Mouse (Mus musculus) embryonic facial prominence, embryonic 13.5 days (tissue): ENCODE data around the gene Trmu. TPM values are rescaled to one million over a fixed set of nuclear protein-coding genes. Genes with fewer than 3 reads are reported as not detected.
A peak's percentile ranks its signal among the peaks of the same experiment; 100 is the strongest.

Experiments used
- ATAC-seq: fragments of 200-750 bp; cut with Nextera tagmentation; 2 replicates; pipeline ENCODE4 v1.8.0; 2017; ENCODE audit warnings: low read depth; ENCODE audit not compliant: insufficient number of reproducible peaks, insufficient read depth, low FRiP score, low TSS enrichment
- H3K27ac ChIP-seq: fragments of 300-500 bp; sonication (generic); 2 replicates; pipeline ENCODE4 v1.5.1; 2015; ENCODE audit warnings: moderate library complexity, mild to moderate bottlenecking, inconsistent platforms
- H3K27me3 ChIP-seq: fragments of 300-500 bp; sonication (generic); 2 replicates; pipeline ENCODE4 v1.6.1; 2015; ENCODE audit warnings: mild to moderate bottlenecking, inconsistent platforms
- H3K36me3 ChIP-seq: fragments of 300-500 bp; sonication (generic); 2 replicates; pipeline ENCODE4 v1.6.1; 2015; ENCODE audit warnings: mild to moderate bottlenecking, inconsistent platforms
- H3K4me1 ChIP-seq: fragments of 300-500 bp; sonication (generic); 2 replicates; pipeline ENCODE4 v1.6.1; 2015; ENCODE audit warnings: inconsistent platforms
- H3K4me2 ChIP-seq: fragments of 300-500 bp; sonication (generic); 2 replicates; pipeline ENCODE4 v1.6.1; 2015; ENCODE audit warnings: moderate library complexity, mild to moderate bottlenecking, inconsistent platforms
- H3K4me3 ChIP-seq: fragments of 300-500 bp; sonication (generic); 2 replicates; pipeline ENCODE4 v1.5.1; 2015; ENCODE audit warnings: mild to moderate bottlenecking, inconsistent platforms
- H3K9ac ChIP-seq: fragments of 300-500 bp; sonication (generic); 2 replicates; pipeline ENCODE4 v1.6.1; 2015; ENCODE audit warnings: mild to moderate bottlenecking, inconsistent platforms
- H3K9me3 ChIP-seq: fragments of 300-500 bp; sonication (generic); 2 replicates; pipeline ENCODE4 v1.6.1; 2016; ENCODE audit warnings: inconsistent platforms
- WGBS: fragments of 180-500 bp; shearing (Covaris S2); methylation state at CpG from one replicate; pipeline ENCODE4 v1.1.7; 2015; ENCODE audit warnings: mixed read lengths; 5-methylcytosine and 5-hydroxymethylcytosine counted together
- polyA plus RNA-seq: library from polyadenylated mRNA; unstranded; fragments of >200 nt; fragmentation: Nextera tagmentation; extraction: Ambion mirVana; gene quantifications from 2 replicates; pipeline ENCODE4 v1.2.1, GENCODE M21; 2015

Trmu gene
- 49.4 and 52.9 TPM in 2 replicates for polyA plus RNA-seq

DNA sequence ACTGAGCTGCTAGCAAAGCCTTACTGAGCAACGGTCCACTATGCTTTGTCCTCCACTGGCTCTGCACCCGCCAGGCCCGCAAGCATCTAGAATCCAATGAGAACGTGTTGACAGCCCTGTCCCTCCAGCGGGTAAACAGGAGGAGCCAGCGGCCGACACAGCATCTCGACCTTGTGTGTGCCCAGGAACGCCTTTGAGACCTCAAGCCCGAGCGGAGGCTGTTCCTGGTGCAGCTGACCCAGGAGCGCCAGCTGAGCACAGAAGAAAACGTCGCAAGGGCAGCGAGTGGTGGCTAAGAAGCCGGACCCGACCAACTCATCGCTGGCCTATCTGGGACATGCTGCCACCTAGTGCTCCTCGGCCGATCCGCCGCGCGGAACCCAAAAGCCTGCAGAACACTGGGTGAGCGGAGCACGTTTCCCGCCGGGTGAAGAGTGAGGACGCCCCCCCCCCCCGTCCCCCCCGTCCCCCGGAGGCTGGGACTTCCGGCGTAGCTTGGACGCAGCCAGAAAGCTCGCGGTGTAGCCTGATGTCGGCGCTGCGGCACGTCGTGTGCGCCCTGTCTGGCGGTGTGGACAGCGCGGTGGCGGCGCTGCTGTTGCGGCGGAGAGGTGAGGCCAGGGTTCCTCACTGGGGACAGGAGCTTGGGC lies at the start of gene Trmu:
Gene Trmu (plus strand): TSS at position 465 of the 650 bp plus-strand sequence.
- H3K4me3 ChIP-seq, result peak within 1 kb of the TSS; percentile 80
- H3K4me1 ChIP-seq, result peaks cover 19% of the 10 kb centered on the region
- H3K36me3 ChIP-seq, result peaks cover 49% of the 10 kb centered on the region
- H3K27me3 ChIP-seq, result no peaks in the 10 kb centered on the region
- peak; percentile 86 for ATAC-seq
- H3K9me3 ChIP-seq, result no peaks in the 10 kb centered on the region
- under 1% methylated on average over 49 of the region's 50 CpGs for WGBS
- peak within 1 kb of the TSS; percentile 94 for H3K9ac ChIP-seq
- H3K4me2 ChIP-seq, result peak within 1 kb of the TSS; percentile 82
- peak within 1 kb of the TSS; percentile 85 for H3K27ac ChIP-seq

DNA sequence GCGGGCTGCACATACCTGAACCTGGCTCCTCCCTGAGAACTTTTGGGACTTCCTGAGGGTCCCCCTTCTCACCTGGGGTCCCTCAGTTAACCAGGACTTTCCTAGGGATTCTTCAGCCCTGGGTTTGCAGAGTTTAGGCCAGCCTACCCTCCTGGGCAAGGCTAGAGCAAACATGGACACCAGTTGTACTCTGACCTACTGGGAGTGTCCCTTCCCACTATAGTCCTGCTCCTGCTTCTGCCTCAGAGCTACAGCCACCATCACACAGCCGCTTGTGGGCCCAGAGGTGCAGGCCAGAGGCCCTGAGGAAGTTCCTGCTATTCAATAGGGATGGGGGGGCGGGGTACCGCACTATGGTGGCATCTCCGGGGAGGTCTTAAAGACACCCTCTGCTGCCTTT lies 49.6 kb upstream of the Trmu start:
- H3K9ac ChIP-seq, result no peak overlapping the region
- H3K4me3 ChIP-seq, result no peak overlapping the region
- no peaks in the 10 kb centered on the region for H3K27me3 ChIP-seq
- H3K27ac ChIP-seq, result no peak overlapping the region
- WGBS, result 68% methylated on average over 5 of the region's 5 CpGs
- ATAC-seq, result no peak
- H3K4me2 ChIP-seq, result no peak overlapping the region
- peaks cover 11% of the 10 kb centered on the region for H3K4me1 ChIP-seq
- H3K36me3 ChIP-seq, result no peaks in the 10 kb centered on the region
- no peaks in the 10 kb centered on the region for H3K9me3 ChIP-seq

DNA sequence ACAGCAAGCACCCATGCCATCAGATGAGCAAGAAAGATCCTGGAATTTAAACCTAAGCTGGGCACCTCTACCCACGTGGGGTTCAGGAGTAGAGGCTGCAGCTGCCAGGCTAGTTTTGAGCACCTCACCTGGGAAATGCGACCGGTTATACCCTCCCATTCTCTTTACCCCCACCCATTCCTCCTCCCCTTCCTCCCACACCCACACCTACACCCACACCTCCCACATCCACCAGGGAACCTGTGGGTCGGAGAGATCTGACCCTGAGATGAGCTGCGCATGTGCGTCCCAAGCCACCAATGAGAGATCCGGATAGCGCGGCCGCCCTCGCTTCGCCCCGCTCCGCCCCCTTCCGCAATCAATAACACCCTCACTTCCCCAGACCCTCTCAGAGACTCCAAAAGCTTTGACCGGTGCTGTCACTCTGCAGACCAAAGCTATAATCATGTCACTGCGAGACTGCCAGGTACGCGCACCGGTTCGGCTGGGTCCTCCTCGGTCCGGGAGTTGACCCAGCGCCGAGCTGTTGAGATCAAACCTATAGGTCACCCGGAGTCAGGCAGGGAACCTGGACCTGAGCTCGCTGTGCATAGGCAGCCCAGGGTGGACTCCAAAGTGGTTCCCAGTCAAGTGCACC lies 47.0 kb upstream of the Trmu start, which contains the start of gene Ttc38:
Gene Ttc38 (plus strand): TSS at position 353 of the 637 bp plus-strand sequence.
- H3K4me2 ChIP-seq, result peak within 1 kb of the TSS; percentile 83
- under 1% methylated on average over 27 of the region's 27 CpGs for WGBS
- peak within 1 kb of the TSS; percentile 44; the same call in 1 of the 2 replicates for H3K27ac ChIP-seq

DNA sequence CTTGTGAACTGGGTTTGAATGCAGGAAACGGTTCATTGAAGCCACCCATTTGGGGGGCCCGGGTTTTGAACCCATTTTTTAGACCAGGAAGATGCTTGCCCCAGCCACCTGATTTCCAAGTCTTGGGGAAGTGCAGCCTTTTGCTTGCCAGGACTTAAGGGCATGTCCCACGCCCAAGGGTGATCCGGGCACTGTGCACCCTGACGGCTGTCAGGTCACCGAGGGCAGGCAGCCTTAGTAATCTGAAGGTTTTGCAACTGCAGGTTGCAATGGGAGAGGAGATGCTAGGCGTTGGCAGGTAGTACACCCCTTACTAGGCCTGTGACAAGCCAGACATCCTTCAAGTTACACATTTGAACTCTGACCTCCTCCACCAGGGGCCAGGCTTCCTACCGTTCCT lies 46.5 kb upstream of the Trmu start:
- Histone ChIP-seq H3K4me3 (peak overlapping the region; percentile 63), H3K27me3 (no peaks in the 10 kb centered on the region), H3K9ac (peak overlapping the region; percentile 77), H3K27ac (peak overlapping the region; percentile 44; the same call in 1 of the 2 replicates), H3K9me3 (no peaks in the 10 kb centered on the region), H3K36me3 (peaks cover 3% of the 10 kb centered on the region; the same call in 1 of the 2 replicates), H3K4me2 (peak overlapping the region; percentile 83), H3K4me1 (peaks cover 11% of the 10 kb centered on the region)
- WGBS, result 38% methylated on average over 8 of the region's 8 CpGs
- no peak for ATAC-seq

More for the DNA sequence above, 47.0 kb upstream of the Trmu start, which contains the start of gene Ttc38:
- Histone ChIP-seq H3K4me3 (peak within 1 kb of the TSS; percentile 63), H3K36me3 (peaks cover 3% of the 10 kb centered on the region; the same call in 1 of the 2 replicates), H3K27me3 (no peaks in the 10 kb centered on the region), H3K9me3 (no peaks in the 10 kb centered on the region), H3K4me1 (peaks cover 11% of the 10 kb centered on the region), H3K9ac (peak within 1 kb of the TSS; percentile 77)
- peak; percentile 65; the same call in 1 of the 2 replicates for ATAC-seq

DNA sequence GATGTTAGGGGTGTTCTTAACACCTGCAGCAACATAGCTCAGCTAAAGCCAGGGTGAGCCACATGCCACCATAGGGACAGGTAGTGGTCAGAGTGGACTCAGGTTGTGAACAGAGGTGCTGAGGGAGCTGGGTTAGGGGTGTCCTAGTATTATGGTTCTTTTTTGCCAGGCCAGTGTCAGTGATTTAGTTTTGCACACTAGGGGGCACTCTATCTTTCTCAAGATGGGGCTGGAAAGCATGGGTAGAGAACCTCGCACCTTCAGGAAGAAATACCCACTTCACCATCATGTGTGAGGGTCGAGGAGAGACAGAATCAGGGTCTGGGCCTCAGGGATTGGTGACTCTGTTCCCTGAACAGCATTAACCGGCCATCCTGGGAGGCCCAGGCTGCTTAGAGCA lies 43.8 kb upstream of the Trmu start:
- no peak overlapping the region for H3K27ac ChIP-seq
- H3K9ac ChIP-seq, result no peak overlapping the region
- WGBS, result 56% methylated on average over 3 of the region's 3 CpGs

DNA sequence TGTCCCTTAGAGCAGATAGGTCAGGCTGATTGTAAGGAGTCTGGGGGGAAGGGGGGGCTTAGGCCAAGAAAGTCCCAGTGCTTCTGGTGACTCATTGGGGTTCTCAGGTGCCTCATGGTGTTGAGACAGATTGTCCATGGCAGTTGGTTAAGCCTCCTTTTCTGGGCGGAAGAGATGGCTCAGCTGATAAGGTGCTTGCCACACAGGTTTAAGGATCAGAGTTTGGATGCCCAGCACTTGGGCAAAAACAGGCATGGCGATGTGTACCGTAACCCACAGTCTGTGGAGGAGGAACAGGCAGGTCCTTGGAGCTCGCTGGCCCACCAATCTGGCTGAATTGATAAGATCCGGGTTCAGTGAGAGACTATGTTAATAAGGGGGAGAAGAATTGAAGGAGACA lies 42.2 kb upstream of the Trmu start:
- 89% methylated on average over 5 of the region's 5 CpGs for WGBS
- no peak overlapping the region for H3K27ac ChIP-seq

More for the DNA sequence above, 43.8 kb upstream of the Trmu start:
- Histone ChIP-seq H3K4me1 (peaks cover 11% of the 10 kb centered on the region), H3K36me3 (peaks cover 3% of the 10 kb centered on the region; the same call in 1 of the 2 replicates), H3K4me3 (no peak overlapping the region), H3K27me3 (no peaks in the 10 kb centered on the region), H3K9me3 (no peaks in the 10 kb centered on the region), H3K4me2 (no peak overlapping the region)
- no peak for ATAC-seq

DNA sequence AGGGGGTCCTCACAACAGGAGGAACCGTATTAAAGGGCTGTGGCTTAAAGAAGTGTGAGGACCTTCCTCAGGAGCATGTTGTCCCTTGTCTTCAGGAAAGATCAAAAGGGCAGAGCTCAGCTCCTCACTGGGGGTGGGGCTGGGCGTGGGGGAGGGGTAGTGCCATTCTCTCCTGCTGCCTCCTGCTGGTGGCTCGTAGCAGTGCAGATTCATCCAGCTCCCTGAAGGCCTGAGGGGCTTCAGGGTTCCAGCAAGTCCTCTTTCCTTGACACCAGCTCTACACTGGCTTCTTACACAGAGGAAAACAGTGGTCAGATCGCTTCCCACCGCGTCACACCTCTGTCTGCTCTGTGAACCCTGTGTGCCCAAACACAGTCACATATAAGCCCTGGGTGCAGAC lies 38.1 kb upstream of the Trmu start:
- WGBS, result 39% methylated on average over 6 of the region's 6 CpGs
- no peak for ATAC-seq
- H3K27me3 ChIP-seq, result no peaks in the 10 kb centered on the region
- H3K4me1 ChIP-seq, result no peaks in the 10 kb centered on the region
- no peak overlapping the region for H3K9ac ChIP-seq
- peaks cover 8% of the 10 kb centered on the region; the same call in 1 of the 2 replicates for H3K36me3 ChIP-seq
- H3K27ac ChIP-seq, result no peak overlapping the region
- H3K4me2 ChIP-seq, result no peak overlapping the region
- no peaks in the 10 kb centered on the region for H3K9me3 ChIP-seq
- no peak overlapping the region for H3K4me3 ChIP-seq

More for the DNA sequence above, 42.2 kb upstream of the Trmu start:
- Histone ChIP-seq H3K4me1 (peaks cover 6% of the 10 kb centered on the region), H3K9me3 (no peaks in the 10 kb centered on the region), H3K27me3 (no peaks in the 10 kb centered on the region), H3K4me2 (no peak overlapping the region), H3K9ac (no peak overlapping the region), H3K4me3 (no peak overlapping the region), H3K36me3 (peaks cover 3% of the 10 kb centered on the region; the same call in 1 of the 2 replicates)
- no peak for ATAC-seq

DNA sequence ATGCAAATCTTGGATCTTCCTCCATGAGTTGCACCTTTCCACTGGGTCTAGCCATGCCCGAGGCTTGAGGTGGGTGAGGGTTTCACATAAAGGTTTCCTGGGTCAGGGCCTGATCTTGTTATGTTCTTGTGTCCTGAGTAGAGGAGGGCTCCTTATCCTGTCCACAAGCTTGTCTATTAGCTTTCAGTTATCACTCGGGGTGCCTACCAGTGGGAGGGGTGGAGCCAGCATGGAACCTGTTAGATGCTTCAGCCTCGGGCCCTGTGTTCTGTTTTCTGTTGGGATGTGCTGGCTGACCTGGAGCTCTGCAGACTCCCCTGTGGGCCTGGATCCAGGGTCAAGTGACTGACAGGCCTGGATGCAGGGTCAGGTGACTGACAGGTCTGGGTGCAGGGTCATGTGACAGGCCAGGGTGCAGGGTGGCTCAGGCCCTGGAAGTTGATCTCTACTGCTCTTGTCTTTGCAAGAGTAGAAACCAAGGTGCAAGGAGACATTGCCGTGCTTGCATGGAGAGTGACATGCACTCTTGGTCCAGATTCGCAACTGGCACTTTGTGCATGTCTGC lies 37.2 kb upstream of the Trmu start:
- H3K27me3 ChIP-seq, result no peaks in the 10 kb centered on the region
- H3K4me2 ChIP-seq, result no peak overlapping the region
- ATAC-seq, result no peak; the same call in 1 of the 2 replicates
- H3K9me3 ChIP-seq, result no peaks in the 10 kb centered on the region
- no peaks in the 10 kb centered on the region for H3K4me1 ChIP-seq
- H3K36me3 ChIP-seq, result 0 out of 2 replicates have a peak, but pooled peaks cover 7% of the 10 kb centered on the region
- H3K4me3 ChIP-seq, result no peak overlapping the region
- no peak overlapping the region for H3K9ac ChIP-seq
- no peak overlapping the region for H3K27ac ChIP-seq
- 76% methylated on average over 5 of the region's 5 CpGs for WGBS

DNA sequence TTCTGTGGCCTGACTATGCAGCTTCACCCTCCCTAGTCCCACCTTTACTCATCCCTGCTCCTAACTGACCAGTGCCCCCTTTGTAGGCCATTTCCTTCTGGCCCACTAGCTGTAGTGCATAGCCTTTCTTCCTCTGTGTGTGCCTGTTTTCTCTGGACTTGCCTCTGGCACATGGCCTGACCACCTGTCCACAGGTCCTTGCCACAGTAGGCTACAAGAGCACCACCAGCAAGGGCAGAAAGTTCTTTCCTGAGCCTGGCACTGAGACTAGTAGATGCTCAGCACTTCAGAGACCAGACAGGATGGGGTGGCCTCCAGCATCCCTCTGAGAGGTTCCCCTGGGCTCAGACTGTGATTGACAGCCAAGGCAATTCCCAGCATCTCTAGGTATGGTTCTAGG lies 34.0 kb upstream of the Trmu start:
- no peaks in the 10 kb centered on the region for H3K4me1 ChIP-seq
- ATAC-seq, result no peak
- 0 out of 2 replicates have a peak, but pooled peaks cover 7% of the 10 kb centered on the region for H3K36me3 ChIP-seq
- no peak overlapping the region for H3K9ac ChIP-seq
- H3K4me3 ChIP-seq, result no peak overlapping the region
- no peaks in the 10 kb centered on the region for H3K27me3 ChIP-seq
- H3K9me3 ChIP-seq, result no peaks in the 10 kb centered on the region
- no peak overlapping the region for H3K27ac ChIP-seq
- no peak overlapping the region for H3K4me2 ChIP-seq

DNA sequence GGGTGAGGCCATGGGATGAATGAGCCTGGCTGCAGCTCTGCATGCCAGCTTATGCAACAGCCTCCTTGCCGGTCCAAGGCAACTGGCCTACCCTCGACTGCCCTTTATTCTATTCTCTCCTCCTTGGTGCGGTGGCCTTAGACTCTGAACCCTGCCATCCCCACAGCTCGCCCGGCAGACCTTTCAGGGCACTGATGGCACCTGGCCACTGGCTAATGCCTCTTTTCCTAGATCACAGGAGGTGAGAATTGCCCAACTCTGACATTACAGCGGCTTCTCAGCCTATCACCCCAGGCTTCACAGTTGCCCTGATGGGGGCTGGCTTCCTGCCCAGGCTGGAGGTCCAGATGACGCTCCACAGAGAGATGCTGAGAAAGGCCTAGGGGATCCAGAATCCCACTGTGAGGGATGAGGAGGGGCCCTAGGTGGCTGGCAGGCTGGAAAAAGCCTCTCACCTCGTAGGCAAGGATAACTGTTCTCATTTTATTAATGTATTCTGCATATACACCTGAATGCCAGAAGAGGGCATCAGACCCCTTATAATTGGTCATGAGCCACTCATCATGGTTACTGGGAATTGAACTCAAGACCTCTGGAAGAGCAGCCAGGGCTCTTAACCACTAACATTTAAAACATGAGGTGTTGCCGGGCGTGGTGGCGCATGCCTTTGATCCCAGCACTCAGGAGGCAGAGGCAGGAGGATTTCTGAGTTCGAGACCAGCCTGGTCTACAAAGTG lies 27.3 kb upstream of the Trmu start:
- H3K36me3 ChIP-seq, result 0 out of 2 replicates have a peak, but pooled peaks cover 11% of the 10 kb centered on the region
- no peak overlapping the region for H3K4me2 ChIP-seq
- H3K4me1 ChIP-seq, result no peaks in the 10 kb centered on the region
- no peak overlapping the region for H3K4me3 ChIP-seq
- ATAC-seq, result no peak
- no peak overlapping the region for H3K27ac ChIP-seq
- no peak overlapping the region for H3K9ac ChIP-seq
- 84% methylated on average over 12 of the region's 12 CpGs for WGBS
- H3K9me3 ChIP-seq, result no peaks in the 10 kb centered on the region
- H3K27me3 ChIP-seq, result no peaks in the 10 kb centered on the region

DNA sequence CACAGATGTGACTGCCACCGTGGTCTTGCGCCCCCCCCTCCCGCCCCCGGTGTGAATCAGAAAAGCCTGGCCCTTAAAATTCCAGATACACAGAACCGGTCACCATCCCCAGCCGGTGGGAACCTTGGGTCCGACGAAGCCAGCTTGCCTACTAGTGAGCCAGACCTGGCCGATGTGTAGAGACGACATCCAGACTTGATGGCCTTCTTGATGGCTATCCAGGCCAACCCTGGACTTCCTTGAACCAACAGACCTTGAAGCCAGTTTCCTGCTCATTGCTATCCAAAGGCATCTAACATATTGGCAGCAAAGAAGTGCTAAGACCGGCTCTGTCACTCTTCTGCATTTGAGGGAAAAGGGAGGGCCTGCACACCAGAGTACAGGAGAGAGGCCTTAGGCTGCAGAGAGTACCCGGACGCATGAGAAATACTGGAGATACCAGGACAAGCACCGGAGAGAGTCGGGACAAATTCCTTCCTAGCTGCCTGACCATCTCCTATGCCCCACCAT lies 20.1 kb upstream of the Trmu start:
- Histone ChIP-seq H3K27me3 (no peaks in the 10 kb centered on the region), H3K4me3 (peak overlapping the region; percentile 83), H3K9me3 (no peaks in the 10 kb centered on the region), H3K4me2 (peak overlapping the region; percentile 86), H3K9ac (peak overlapping the region; percentile 87), H3K36me3 (peaks cover 27% of the 10 kb centered on the region), H3K4me1 (peaks cover 20% of the 10 kb centered on the region), H3K27ac (peak overlapping the region; percentile 65)
- peak; percentile 8; the same call in 1 of the 2 replicates for ATAC-seq
- WGBS, result 12% methylated on average over 15 of the region's 15 CpGs
